Mouse (Mus musculus) thymus, adult 2 months (tissue): Measurements from ENCODE around the gene Esam.

ENCODE experiments used
- CTCF ChIP-seq: fragments of 200-500 bp; IDR thresholded peaks from 2 replicates; pipeline ENCODE4 v1.5.1; 2012; ENCODE audit warnings: mild to moderate bottlenecking, control low read depth, low read length, moderate library complexity, borderline replicate concordance; ENCODE audit not compliant: control insufficient read depth, poor library complexity, insufficient read depth; ENCODE audit errors: extremely low read depth
- POLR2A ChIP-seq: fragments of 200-500 bp; IDR thresholded peaks from 2 replicates; pipeline ENCODE4 v1.6.1; 2012; ENCODE audit warnings: mild to moderate bottlenecking, low read length, control low read depth, moderate library complexity; ENCODE audit not compliant: control insufficient read depth, poor library complexity, insufficient read depth; ENCODE audit errors: extremely low read depth

GRCm38 (mm10) chr9:37567019-37567418, 39.1 kb downstream of the Esam start:
- no peak for TF ChIP-seq CTCF
- TF ChIP-seq POLR2A = no peak
